Mouse (Mus musculus) C2C12 (cell line): ENCODE results near the gene Hcn2.

ENCODE experiments used
- CTCF ChIP-seq: IDR thresholded peaks from one replicate; pipeline ENCODE4 v1.5.1; 2011; ENCODE audit not compliant: control insufficient read depth, insufficient read depth, insufficient read length
- MAX ChIP-seq: IDR thresholded peaks from one replicate; pipeline ENCODE4 v1.6.1; 2011; ENCODE audit warnings: mild to moderate bottlenecking, control low read depth
- MYOD1 ChIP-seq: IDR thresholded peaks from one replicate; pipeline ENCODE4 v1.6.1; 2011; ENCODE audit warnings: low read depth; ENCODE audit not compliant: control insufficient read depth, insufficient read length
- MYOG ChIP-seq: IDR thresholded peaks from one replicate; pipeline ENCODE4 v1.6.1; 2011; ENCODE audit not compliant: control insufficient read depth, insufficient read length; ENCODE audit errors: extremely low read depth

- no peak for TF ChIP-seq CTCF
- TF ChIP-seq MYOG, result no peak
- TF ChIP-seq MAX, result no peak
- no peak for TF ChIP-seq MYOD1
Measured at GRCm38 (mm10) chr10:79777103-79777531, 60.7 kb downstream of the Hcn2 start, which contains the start of gene Fstl3.
